Mouse (Mus musculus): ENCODE results near the gene Ammecr1. TPM values are rescaled to one million over a fixed set of nuclear protein-coding genes. Genes with fewer than 3 reads are reported as not detected.

Ammecr1 gene
- 1 to 10 TPM; 3.6 to 5.3 TPM for total RNA-seq (2021)
- long read RNA-seq, experiment 1, partial matches to known transcripts, result 0 of 1 reads
- long read RNA-seq, experiment 1, other reads (novel, unspliced or antisense), result 1 of 1 reads
- long read RNA-seq, experiment 2, full-length matches to known transcripts, result 1 of 1 reads
- long read RNA-seq, experiment 2, partial matches to known transcripts, result 0 of 1 reads
- long read RNA-seq, experiment 2, other reads (novel, unspliced or antisense), result 0 of 1 reads

GRCm38 (mm10) chrX:142966008-142966966, at the start of gene Ammecr1:
Ammecr1 (minus strand) TSS chrX:142966728.
- H3K4me3 ChIP-seq, result peak within 1 kb of the TSS; percentile 86
- peak within 1 kb of the TSS; percentile 90 for H3K27ac ChIP-seq
- intact Hi-C loops (cut with DNase I), result loop anchor here (5.0 kb wide), 1 partner anchor 81 kb away; no protein-coding TSS in a partner anchor
- TF ChIP-seq CTCF (IDR thresholded peaks at IDR 0.05), result no peak
- DNase-seq, result peak; percentile 86

GRCm38 (mm10) chrX:143014118-143014517, 47.6 kb upstream of the Ammecr1 start:
- no peak for TF ChIP-seq CTCF (IDR thresholded peaks at IDR 0.05)
- Histone ChIP-seq H3K27ac (no peak overlapping the region), H3K4me3 (no peak overlapping the region)
- intact Hi-C loops (cut with DNase I), result loop anchor here (10.0 kb wide), 1 partner anchor 829 kb away; no protein-coding TSS in a partner anchor
- no peak for DNase-seq

- no peak for TF ChIP-seq CTCF (IDR thresholded peaks at IDR 0.05)
- DNase-seq, result no peak
- H3K27ac ChIP-seq, result no peak overlapping the region
- no peak overlapping the region for H3K4me3 ChIP-seq
- intact Hi-C loops (cut with DNase I), result loop anchor here (10.0 kb wide), 1 partner anchor 828 kb away; no protein-coding TSS in a partner anchor
Measured at GRCm38 (mm10) chrX:143012334-143012733, 45.8 kb upstream of the Ammecr1 start.

- DNase-seq, result no peak
- Histone ChIP-seq H3K4me3 (no peak overlapping the region), H3K27ac (no peak overlapping the region)
- TF ChIP-seq CTCF (IDR thresholded peaks at IDR 0.05), result no peak
- intact Hi-C loops (cut with DNase I), result loop anchor here (10.0 kb wide), 1 partner anchor 827 kb away; no protein-coding TSS in a partner anchor
Measured at GRCm38 (mm10) chrX:143011865-143012264, 45.3 kb upstream of the Ammecr1 start.

- no peak for DNase-seq
- Histone ChIP-seq H3K27ac (no peak overlapping the region), H3K4me3 (no peak overlapping the region)
- intact Hi-C loops (cut with DNase I), result no loop called here
- TF ChIP-seq CTCF (IDR thresholded peaks at IDR 0.05), result no peak
Measured at GRCm38 (mm10) chrX:143004131-143004846, 37.8 kb upstream of the Ammecr1 start.

- Histone ChIP-seq H3K27ac (no peak overlapping the region), H3K4me3 (no peak overlapping the region)
- intact Hi-C loops (cut with DNase I), result no loop called here
- no peak for DNase-seq
- TF ChIP-seq CTCF (IDR thresholded peaks at IDR 0.05), result no peak
Measured at GRCm38 (mm10) chrX:142997214-142997613, 30.7 kb upstream of the Ammecr1 start.

GRCm38 (mm10) chrX:142994514-142994913, 28.0 kb upstream of the Ammecr1 start:
- H3K27ac ChIP-seq, result no peak overlapping the region
- intact Hi-C loops (cut with DNase I), result no loop called here
- no peak for TF ChIP-seq CTCF (IDR thresholded peaks at IDR 0.05)
- no peak overlapping the region for H3K4me3 ChIP-seq
- no peak for DNase-seq

GRCm38 (mm10) chrX:142984170-142984569, 17.6 kb upstream of the Ammecr1 start:
- DNase-seq, result no peak
- Histone ChIP-seq H3K27ac (no peak overlapping the region), H3K4me3 (no peak overlapping the region)
- intact Hi-C loops (cut with DNase I), result no loop called here
- no peak for TF ChIP-seq CTCF (IDR thresholded peaks at IDR 0.05)

- no peak for TF ChIP-seq CTCF (IDR thresholded peaks at IDR 0.05)
- DNase-seq, result no peak
- Histone ChIP-seq H3K27ac (no peak overlapping the region), H3K4me3 (no peak overlapping the region)
- intact Hi-C loops (cut with DNase I), result no loop called here
Measured at GRCm38 (mm10) chrX:142983638-142984037, 17.1 kb upstream of the Ammecr1 start.

- no peak for DNase-seq
- intact Hi-C loops (cut with DNase I), result no loop called here
- Histone ChIP-seq H3K27ac (no peak overlapping the region), H3K4me3 (no peak overlapping the region)
- no peak for TF ChIP-seq CTCF (IDR thresholded peaks at IDR 0.05)
Measured at GRCm38 (mm10) chrX:142981530-142982130, 15.1 kb upstream of the Ammecr1 start.

- TF ChIP-seq CTCF (IDR thresholded peaks at IDR 0.05), result no peak
- Histone ChIP-seq H3K27ac (no peak overlapping the region), H3K4me3 (no peak overlapping the region)
- intact Hi-C loops (cut with DNase I), result no loop called here
- no peak for DNase-seq
Measured at GRCm38 (mm10) chrX:142980855-142981529, 14.5 kb upstream of the Ammecr1 start.

- no peak overlapping the region for H3K4me3 ChIP-seq
- no peak for TF ChIP-seq CTCF (IDR thresholded peaks at IDR 0.05)
- intact Hi-C loops (cut with DNase I), result no loop called here
- H3K27ac ChIP-seq, result no peak overlapping the region
- DNase-seq, result no peak
Measured at GRCm38 (mm10) chrX:142979224-142979623, 12.7 kb upstream of the Ammecr1 start.

Measured in gastrocnemius, adult 2 months (tissue).